Mouse (Mus musculus): ENCODE data around the gene Vmn2r57.
"Not testable (repeated sequence)": the region's sequence is repeated elsewhere in the genome, so short reads cannot be mapped to it uniquely, and the experiment has no call there.

The Vmn2r57 gene

DNA sequence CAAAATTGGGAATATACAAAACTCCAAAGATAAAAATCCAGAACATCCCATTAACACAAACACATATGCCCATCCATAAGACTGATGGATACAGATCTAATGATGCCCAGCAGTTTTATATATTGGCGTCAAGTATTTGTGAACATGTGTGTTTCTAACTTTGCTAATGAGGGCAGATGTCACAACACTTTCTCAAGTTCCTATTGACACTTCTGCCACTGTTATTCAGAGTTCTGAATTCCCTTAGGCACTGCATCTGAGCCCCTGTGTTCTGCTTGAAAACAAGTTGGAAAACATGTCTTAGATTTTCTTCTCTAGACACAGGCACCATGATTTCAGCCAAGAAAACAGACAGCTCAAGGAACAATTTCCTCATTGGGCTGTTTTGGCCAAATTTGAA, at the start of gene Vmn2r57:
TSS of gene Vmn2r57 (minus strand) at position 101 of the 400 bp plus-strand sequence.
- DNase-seq (ENCODE audit: extremely low spot score, low read depth, low spot score), result not testable (repeated sequence)

- DNase-seq (ENCODE audit: extremely low spot score, low read depth, low spot score), result no peak
These were observed 49.4 kb upstream of the Vmn2r57 start for GRCm38 (mm10) chr7:41497871-41498270.

DNA sequence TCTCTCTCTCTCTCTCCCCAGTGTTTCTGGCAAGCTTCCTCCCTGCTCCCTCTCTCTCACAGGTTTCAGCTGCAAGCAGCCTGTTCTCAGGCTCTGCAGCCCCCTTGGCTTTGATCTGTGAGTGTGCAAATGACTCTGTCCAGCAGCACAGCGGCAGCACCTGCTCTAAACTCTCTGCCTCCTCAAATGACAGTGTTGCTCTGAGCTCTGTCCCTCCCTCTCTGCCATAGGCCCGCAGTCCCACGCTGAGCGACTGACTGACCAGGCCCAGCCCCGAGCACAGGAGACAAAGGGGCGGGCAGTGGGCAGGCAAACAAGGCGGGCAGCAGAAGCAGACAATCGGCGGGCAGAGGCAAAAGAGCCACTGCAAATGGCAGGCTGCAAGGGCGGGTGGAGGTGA, 3.4 kb upstream of the Vmn2r57 start:
- DNase-seq (ENCODE audit: extremely low spot score, low read depth, low spot score), result no peak

- no peak for DNase-seq (ENCODE audit: extremely low spot score, low read depth, low spot score)
These were observed 54.4 kb downstream of the Vmn2r57 start for GRCm38 (mm10) chr7:41394130-41394529.

DNA sequence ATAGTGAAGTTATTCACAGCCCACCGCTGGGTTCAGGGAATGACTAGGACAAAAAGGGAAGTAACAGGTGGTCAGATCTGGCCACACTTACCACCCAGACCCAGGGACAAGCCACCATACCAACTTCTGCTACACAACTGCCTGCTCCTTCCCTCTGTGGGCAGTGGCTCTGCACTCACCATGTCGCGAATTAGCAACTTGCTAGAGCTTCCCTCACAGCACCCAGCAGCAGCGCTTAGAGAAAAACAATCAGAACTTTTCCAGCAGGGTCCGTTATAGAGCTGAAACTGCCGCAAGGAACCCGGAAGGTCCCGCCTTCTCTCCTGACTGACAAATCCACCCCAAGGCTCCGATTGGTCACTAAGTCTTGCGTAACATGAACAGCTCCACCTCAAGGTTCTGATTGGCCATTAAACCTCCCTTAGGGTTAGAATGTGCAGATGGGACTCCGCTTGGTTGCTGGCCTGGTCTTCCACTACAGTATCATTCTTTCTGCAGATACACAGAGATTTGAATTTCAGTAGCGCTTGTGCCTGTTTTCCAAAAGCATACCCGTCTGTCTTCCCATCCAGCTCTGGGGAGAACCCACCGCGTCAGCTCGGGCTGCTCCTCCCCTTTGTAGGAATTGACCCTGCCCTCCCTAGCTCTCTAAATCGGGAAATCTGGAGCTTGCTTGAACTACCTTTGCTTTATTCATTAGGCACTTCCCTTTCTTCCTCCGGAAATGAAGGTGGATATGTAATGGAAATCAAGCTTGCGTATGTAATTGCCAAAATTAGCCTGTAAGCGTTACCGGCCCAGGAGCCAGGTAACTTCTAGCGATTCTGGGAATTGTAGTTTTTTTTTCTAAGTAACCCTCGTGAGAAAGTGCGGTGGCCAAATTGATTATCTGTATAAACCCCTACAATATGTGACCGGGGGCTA, 55.2 kb downstream of the Vmn2r57 start, which contains the start of gene AI987944:
TSS of gene AI987944 (minus strand) at position 332 of the 924 bp plus-strand sequence.
- DNase-seq (ENCODE audit: extremely low spot score, low read depth, low spot score), result peak; percentile 85
